Mouse (Mus musculus): ENCODE data around the gene Enox1.

The Enox1 gene

GRCm38 (mm10) chr14:77375618-77376017 lies 219.1 kb downstream of the Enox1 start:
- CTCF ChIA-PET, result no interaction called here

DNA sequence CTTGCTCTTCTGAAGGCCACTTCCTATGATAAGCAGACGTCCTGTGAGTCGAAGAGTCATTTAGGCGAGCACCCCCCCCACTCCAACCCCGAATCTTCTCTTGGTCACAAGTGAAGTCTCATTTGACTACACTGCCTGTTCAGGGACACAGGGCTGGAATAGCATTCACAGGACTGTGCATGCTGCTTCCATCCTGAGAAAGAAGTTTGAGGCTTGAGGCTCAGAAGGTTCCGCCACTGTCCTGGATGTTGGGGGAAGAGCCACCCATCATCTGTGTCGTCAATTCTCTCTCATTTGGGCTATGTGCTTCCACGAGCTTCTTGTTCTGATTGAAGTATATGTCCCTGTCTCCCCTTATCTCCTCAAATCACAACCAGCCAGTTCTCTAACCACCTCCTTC lies 220.2 kb downstream of the Enox1 start:
- CTCF ChIA-PET, result no interaction called here

DNA sequence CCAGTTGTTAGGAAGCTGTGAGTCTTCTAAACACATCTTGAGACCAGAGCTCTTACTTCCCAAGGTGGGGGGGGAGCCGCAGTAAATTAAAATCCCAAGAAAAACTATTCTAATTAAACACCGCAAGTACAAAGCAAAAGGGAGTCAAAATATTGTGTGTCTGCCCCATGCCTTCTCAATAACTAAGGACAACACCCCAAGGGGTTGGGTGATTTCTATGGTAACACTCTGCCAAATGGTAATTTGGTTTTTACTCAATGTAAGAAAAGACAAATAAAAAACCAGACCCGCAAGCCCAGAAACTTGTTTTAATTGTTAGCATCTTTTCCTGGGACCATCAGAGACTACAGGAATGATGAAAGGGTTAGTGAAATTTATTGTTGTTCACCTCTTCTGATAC lies 220.9 kb downstream of the Enox1 start:
- CTCF ChIA-PET, result no interaction called here

DNA sequence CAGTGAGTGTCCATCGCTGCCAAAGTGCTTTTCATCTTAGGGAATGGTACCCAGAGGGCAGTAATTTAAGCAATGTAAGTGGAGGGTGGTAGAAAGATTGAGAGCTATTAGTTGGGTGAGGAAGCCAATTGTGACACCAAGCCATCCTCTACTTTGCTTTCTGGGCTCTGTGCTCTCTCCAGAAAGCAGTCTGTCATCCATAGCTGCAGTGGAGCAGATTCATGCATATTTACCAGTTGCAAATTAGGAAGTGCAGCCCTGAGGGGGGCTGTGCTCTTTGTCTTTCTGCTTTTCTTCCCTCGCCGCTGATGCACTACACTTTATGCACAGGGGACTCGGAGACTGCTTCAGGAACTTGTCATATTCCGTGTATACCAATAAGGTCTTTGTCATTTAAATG lies 221.3 kb downstream of the Enox1 start:
- CTCF ChIA-PET, result no interaction called here

- CTCF ChIA-PET, result no interaction called here
Measured at GRCm38 (mm10) chr14:77381532-77381931, 225.0 kb downstream of the Enox1 start.

GRCm38 (mm10) chr14:77385621-77386020 lies 229.1 kb downstream of the Enox1 start:
- CTCF ChIA-PET, result no interaction called here

DNA sequence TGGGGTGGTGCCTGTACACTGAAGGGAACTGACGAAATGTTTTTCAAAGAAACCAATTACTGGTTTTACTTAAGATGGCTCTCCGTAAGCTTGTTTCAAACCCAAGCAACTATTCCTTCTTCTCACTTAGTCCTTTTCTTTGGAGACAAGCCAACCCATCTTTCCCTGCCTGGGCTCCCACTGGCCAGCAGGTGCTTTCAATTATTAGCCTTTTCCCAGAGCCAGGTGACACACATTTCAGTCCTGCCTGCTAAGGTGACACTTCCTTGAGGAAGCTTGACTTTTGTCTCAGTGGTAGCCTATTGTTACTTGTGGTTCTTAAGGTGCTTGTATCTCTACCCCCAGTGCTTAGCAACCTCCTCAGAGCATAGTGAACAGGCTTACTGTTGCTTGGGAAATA lies 231.3 kb downstream of the Enox1 start:
- CTCF ChIA-PET, result no interaction called here

- CTCF ChIA-PET, result no interaction called here
Measured at GRCm38 (mm10) chr14:77389276-77389675, 232.7 kb downstream of the Enox1 start.

DNA sequence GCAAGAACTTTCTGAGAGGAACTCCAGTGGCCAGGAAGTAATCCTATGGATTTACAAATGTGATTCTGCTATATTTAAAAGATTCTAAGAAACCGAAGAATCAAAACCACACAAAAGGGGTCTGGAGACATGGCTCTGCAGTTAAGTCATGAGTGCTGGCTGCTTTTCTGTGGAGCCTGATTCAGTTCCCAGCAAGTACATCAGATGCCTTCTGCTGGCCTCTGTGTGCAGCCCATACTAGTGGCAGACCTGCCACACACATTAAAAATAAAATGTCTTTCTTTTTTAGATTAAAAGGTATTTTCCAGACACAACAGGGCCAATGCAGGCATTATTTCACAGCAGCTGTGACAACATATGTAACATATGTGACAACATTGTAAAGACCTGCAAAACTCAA lies 235.9 kb downstream of the Enox1 start:
- CTCF ChIA-PET, result no interaction called here

GRCm38 (mm10) chr14:77406241-77407114 lies 249.9 kb downstream of the Enox1 start:
- CTCF ChIA-PET, result no interaction called here

- CTCF ChIA-PET, result no interaction called here
Measured at GRCm38 (mm10) chr14:77409271-77409940, 252.8 kb downstream of the Enox1 start.

DNA sequence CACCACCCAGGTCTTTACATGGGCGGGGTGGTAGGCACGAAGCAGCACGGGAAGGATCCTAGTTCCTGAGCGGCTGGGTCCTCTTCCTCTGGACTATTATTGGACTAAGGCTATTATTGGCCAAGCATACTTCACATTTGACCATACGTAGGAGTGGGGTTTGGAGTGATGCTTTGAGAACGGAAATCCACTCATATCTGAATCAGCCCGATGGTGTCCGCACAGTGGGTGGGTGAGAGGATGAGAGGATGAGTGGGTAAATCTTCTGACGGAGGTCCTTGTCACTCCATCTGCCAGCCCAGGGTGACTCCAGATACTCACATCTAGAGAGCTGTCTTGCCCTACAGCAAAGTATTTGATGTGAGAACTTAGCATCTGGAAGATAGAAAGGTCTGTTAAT lies 253.8 kb downstream of the Enox1 start:
- CTCF ChIA-PET, result no interaction called here

GRCm38 (mm10) chr14:77413106-77413505 lies 256.5 kb downstream of the Enox1 start:
- CTCF ChIA-PET, result no interaction called here

GRCm38 (mm10) chr14:77416358-77416757 lies 259.8 kb downstream of the Enox1 start:
- CTCF ChIA-PET, result no interaction called here

GRCm38 (mm10) chr14:77421031-77421430 lies 264.5 kb downstream of the Enox1 start:
- CTCF ChIA-PET, result no interaction called here

GRCm38 (mm10) chr14:77423194-77423593 lies 266.6 kb downstream of the Enox1 start:
- CTCF ChIA-PET, result no interaction called here

DNA sequence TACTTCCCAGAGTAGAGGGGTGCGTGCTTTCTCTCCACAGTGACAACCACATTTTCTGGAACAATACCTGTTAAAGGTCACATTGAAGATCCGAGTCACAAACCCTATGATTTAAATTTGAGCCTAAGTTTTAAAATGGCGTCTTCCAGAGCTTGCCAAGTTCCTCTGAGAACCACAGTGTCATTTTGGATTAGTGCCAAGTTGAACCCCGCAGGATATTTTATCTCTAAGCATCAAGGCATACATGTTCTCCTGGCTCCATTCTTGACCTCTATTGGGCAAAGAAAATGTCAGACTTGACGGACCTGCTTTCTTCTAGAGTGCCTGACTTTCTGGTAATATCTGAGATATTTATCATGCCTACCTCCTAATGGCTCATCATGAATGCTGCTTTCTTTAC lies 282.9 kb downstream of the Enox1 start:
- CTCF ChIA-PET, result no interaction called here

- CTCF ChIA-PET, result no interaction called here
Measured at GRCm38 (mm10) chr14:77440805-77441204, 284.2 kb downstream of the Enox1 start.

GRCm38 (mm10) chr14:77441541-77441940 lies 285.0 kb downstream of the Enox1 start:
- CTCF ChIA-PET, result no interaction called here

- CTCF ChIA-PET, result no interaction called here
Measured at GRCm38 (mm10) chr14:77448001-77448400, 291.4 kb downstream of the Enox1 start.

DNA sequence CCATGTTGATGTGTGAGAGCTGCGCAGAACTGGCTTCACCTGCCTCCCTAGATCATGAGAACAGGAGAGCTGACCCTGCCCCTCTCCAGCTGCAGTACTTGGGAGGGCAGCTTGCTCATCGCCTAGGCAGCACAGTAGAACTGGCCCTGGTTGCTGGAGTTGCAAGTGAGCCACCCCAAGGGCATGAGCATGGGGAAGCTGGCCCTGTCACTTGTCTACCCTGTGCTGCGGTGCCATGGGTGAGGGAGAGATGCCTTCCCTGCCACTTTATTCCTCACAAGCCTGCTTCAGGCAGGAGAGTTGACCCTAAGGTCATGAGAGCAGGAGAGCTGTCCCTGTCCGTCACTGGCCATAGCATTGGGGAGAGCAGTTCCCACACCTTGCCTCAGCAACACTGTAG lies 295.4 kb downstream of the Enox1 start:
- CTCF ChIA-PET, result no interaction called here

- CTCF ChIA-PET, result no interaction called here
Measured at GRCm38 (mm10) chr14:77456066-77456465, 299.5 kb downstream of the Enox1 start.

DNA sequence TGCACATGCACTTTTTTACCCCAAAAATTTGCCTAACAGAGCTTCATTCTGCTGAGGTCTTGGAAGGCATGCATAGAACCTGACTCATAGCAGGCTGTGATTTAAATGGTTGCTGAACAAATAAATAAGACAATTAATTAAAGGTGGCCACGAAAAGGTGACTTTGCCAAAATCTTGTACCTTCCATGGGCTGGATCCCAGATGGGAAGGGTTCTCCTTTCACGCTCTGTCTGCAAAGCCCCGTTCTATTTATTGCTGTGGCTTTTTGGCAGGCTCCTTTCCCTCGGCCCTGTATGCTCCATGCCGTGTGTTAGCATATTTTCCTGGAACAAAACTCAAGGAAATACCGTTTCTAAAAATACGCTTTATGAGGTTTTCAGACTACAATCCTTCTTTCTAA lies 300.3 kb downstream of the Enox1 start:
- CTCF ChIA-PET, result no interaction called here

- CTCF ChIA-PET, result no interaction called here
Measured at GRCm38 (mm10) chr14:77458217-77458616, 301.7 kb downstream of the Enox1 start.
